Mouse (Mus musculus) brain, adult 2 months (tissue): Measurements from ENCODE around the gene Ceacam5.

ENCODE experiments used
- DNase-seq: peaks from one replicate; pipeline ENCODE4 v3.0.0; 2011; ENCODE audit warnings: low read depth, low spot score

Gene Ceacam5

DNA sequence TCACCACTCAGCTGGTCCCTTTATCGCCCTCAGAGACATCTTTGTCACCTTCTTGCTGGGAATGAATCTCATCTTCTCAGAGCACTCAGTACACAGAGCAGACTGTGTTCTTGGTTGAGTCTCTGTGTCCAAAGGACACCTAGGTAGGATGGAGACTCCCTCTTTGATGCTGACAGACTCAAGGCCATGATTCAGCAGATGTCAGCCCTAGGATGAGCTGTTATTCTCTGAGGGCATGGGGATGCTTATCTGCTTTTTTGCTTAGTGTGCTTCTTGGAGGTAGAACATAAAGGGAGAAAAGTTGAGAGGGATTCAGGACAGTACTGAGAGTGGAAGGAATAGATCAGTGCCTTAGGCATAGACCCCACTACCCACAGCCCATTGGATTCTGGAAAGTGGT lies at the start of gene Ceacam5:
TSS of gene Ceacam5 (plus strand) at position 301 of the 400 bp plus-strand sequence.
- DNase-seq = no peak
